Mouse (Mus musculus) adrenal gland, postnatal 4 days (tissue): ENCODE measurements around the gene Gm49359. TPM values are rescaled to one million over a fixed set of nuclear protein-coding genes. Genes with fewer than 3 reads are reported as not detected.
A peak's percentile ranks its signal among the peaks of the same experiment; 100 is the strongest.
"Not testable (repeated sequence)": the region's sequence is repeated elsewhere in the genome, so short reads cannot be mapped to it uniquely, and the experiment has no call there.

Experiments
- DNase-seq, 2 experiments: peaks; one replicate each; pipeline ENCODE4 v3.0.0; 2021 to 2022; ENCODE audit warnings: low spot score in 2 of 2, mixed read lengths in 2 of 2
- long read RNA-seq, 2 experiments: library from polyadenylated mRNA; stranded (forward); transcript quantifications; one replicate each; pipeline ENCODE4 v2.0.0; 2021
- microRNA-seq: library from miRNA; unstranded; fragments of <30 nt; microRNA quantifications from one replicate; pipeline ENCODE4 v1.2.0, GENCODE M21; 2021
- total RNA-seq, 2 experiments: library from RNA; stranded (reverse); gene quantifications; 2 replicates each; pipeline ENCODE4 v1.2.3; 2021

The Gm49359 gene
- 10 to 100 TPM; 18.6 to 20.6 TPM for total RNA-seq
- long read RNA-seq, experiment 1, partial matches to known transcripts, result 0 of 2 reads
- long read RNA-seq, experiment 1, other reads (novel, unspliced or antisense), result 1 of 2 reads
- long read RNA-seq, experiment 2, transcript Gm49359-201 (4 exons, 2,492 nt), result major isoform, 12 of 17 reads
- long read RNA-seq, experiment 2, partial matches to known transcripts, result 0 of 17 reads
- long read RNA-seq, experiment 2, other reads (novel, unspliced or antisense), result 4 of 17 reads

- DNase-seq, result peak; percentile 46 to 75
These were observed at the start of gene Gm49359 for GRCm38 (mm10) chr13:62466424-62467334. Gene Gm49359 (minus strand): TSS chr13:62466832.

GRCm38 (mm10) chr13:62510641-62511420, 44.2 kb upstream of the Gm49359 start:
- DNase-seq, result not testable (repeated sequence)

- DNase-seq, result not testable (repeated sequence)
These were observed 6.0 kb upstream of the Gm49359 start for GRCm38 (mm10) chr13:62472661-62473060.

- not testable (repeated sequence) for DNase-seq
These were observed 3.3 kb upstream of the Gm49359 start for GRCm38 (mm10) chr13:62469947-62470346.

Small RNA genes lying within 50 kb of the gene (microRNA-seq; reads per million reads assigned to microRNA genes)
- not detected for gene Gm22256

Other genes starting within 250 kb of the Gm49359 start
- 1 to 10 TPM; 2.3 to 2.8 TPM for gene Gm3604, start 83.7 kb downstream of the Gm49359 start, total RNA-seq
- gene Zfp935, start 91.7 kb upstream of the Gm49359 start, total RNA-seq, result not detected
- gene Zfp934, start 104.4 kb upstream of the Gm49359 start, total RNA-seq, result 10 to 100 TPM; 11.7 to 12.0 TPM
- gene 6720489N17Rik, start 157.3 kb upstream of the Gm49359 start, total RNA-seq, result 1 to 10 TPM; 3.2 to 4.1 TPM